Mouse (Mus musculus): ENCODE measurements at regions not wholly inside any gene's neighbourhood (a gene's known extent, or its start where the extent isn't known, plus 50 kb on each side); places are given as distances from the start of the nearest gene placed in this dataset.
A peak's percentile ranks its signal among the peaks of the same experiment; 100 is the strongest.

DNA sequence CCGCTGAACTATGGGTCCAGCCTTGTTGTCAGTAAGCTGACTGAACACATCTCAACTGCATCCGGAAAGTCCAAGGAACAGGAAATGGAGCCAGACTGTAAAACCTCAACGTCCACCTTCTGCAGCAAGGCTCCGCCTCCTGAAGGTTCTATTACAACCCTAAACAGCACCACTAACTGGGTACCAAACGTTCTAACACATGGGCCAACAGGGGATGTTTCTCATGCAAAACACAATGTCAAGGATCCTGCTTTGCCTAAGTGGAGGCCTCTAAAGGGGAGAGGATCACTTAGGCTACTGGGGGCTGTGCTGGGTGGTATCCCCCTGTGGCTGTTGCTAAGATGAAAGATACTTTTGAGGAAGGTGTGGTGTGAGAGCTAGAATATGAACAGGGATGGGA is 51.0 kb upstream of the Stt3b start:
- WGBS = 47% methylated on average over 5 of the region's 5 CpGs
- ATAC-seq (ENCODE audit: low FRiP score, low TSS enrichment) = no peak
- Histone ChIP-seq H3K4me3 (ENCODE audit: low read length) (no peak overlapping the region), H3K4me2 (replicated peaks; ENCODE audit: low read depth, low read length) (no peak overlapping the region), H3K36me3 (ENCODE audit: insufficient read depth, low read length) (no peaks in the 10 kb centered on the region), H3K9ac (replicated peaks; ENCODE audit: low read length) (no peak overlapping the region), H3K9me3 (ENCODE audit: low read length) (0 out of 2 replicates have a peak, but pooled peaks cover 4% of the 10 kb centered on the region), H3K4me1 (ENCODE audit: insufficient read depth, low read length) (peaks cover 7% of the 10 kb centered on the region), H3K27me3 (ENCODE audit: insufficient read depth, low read length) (no peaks in the 10 kb centered on the region), H3K27ac (ENCODE audit: low read length) (no peak overlapping the region)

DNA sequence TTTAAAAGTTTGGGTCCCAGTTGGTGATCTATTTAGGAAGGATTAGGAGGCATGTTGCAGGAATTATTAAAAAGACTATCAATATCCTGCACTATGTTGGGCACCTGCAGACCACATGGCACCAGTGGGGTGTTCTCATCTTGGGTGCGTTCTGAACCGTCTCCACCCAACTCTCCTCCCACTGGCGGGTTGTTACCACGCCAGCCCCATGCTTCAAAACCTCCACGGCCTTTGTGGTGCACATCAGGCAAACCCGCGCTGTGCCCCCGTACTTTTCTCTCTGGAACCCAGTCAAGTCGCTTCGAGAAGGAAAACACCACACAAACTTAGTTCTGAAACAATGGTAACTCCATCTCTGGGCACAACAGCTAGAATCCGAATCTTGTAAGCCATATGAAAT is 51.7 kb upstream of the Stt3b start:
- H3K36me3 ChIP-seq (ENCODE audit: insufficient read depth, low read length) = no peaks in the 10 kb centered on the region
- no peak overlapping the region for H3K4me2 ChIP-seq (replicated peaks; ENCODE audit: low read depth, low read length)
- H3K27ac ChIP-seq (ENCODE audit: low read length) = no peak overlapping the region
- no peak overlapping the region for H3K9ac ChIP-seq (replicated peaks; ENCODE audit: low read length)
- H3K4me3 ChIP-seq (ENCODE audit: low read length) = no peak overlapping the region
- 0 out of 2 replicates have a peak, but pooled peaks cover 4% of the 10 kb centered on the region for H3K9me3 ChIP-seq (ENCODE audit: low read length)
- H3K4me1 ChIP-seq (ENCODE audit: insufficient read depth, low read length) = peaks cover under 1% of the 10 kb centered on the region; the same call in 1 of the 2 replicates
- WGBS = 93% methylated on average over 11 of the region's 11 CpGs
- H3K27me3 ChIP-seq (ENCODE audit: insufficient read depth, low read length) = no peaks in the 10 kb centered on the region
- ATAC-seq (ENCODE audit: low FRiP score, low TSS enrichment) = no peak

DNA sequence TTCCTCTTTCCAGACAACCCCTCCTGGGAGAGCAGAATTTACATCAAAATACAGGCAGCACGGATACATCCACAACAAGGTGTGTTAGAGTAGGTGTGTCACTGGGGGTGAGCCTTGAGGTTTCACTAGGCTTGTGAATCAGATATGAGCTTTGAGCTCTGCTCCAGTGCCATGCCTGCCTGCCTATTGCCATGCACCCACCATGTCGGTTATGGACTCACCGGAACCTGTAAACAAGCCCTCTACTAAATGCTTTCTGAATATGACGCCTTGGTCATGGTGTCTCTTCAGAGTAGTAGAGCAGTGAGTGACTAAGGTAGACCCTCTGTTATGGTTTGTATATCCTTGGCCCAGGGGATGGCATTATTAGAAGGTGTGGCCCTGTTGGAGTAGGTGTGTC is 52.3 kb upstream of the Stt3b start:
- 0 out of 2 replicates have a peak, but pooled peaks cover 4% of the 10 kb centered on the region for H3K9me3 ChIP-seq (ENCODE audit: low read length)
- H3K9ac ChIP-seq (replicated peaks; ENCODE audit: low read length) = no peak overlapping the region
- 86% methylated on average over 4 of the region's 4 CpGs for WGBS

DNA sequence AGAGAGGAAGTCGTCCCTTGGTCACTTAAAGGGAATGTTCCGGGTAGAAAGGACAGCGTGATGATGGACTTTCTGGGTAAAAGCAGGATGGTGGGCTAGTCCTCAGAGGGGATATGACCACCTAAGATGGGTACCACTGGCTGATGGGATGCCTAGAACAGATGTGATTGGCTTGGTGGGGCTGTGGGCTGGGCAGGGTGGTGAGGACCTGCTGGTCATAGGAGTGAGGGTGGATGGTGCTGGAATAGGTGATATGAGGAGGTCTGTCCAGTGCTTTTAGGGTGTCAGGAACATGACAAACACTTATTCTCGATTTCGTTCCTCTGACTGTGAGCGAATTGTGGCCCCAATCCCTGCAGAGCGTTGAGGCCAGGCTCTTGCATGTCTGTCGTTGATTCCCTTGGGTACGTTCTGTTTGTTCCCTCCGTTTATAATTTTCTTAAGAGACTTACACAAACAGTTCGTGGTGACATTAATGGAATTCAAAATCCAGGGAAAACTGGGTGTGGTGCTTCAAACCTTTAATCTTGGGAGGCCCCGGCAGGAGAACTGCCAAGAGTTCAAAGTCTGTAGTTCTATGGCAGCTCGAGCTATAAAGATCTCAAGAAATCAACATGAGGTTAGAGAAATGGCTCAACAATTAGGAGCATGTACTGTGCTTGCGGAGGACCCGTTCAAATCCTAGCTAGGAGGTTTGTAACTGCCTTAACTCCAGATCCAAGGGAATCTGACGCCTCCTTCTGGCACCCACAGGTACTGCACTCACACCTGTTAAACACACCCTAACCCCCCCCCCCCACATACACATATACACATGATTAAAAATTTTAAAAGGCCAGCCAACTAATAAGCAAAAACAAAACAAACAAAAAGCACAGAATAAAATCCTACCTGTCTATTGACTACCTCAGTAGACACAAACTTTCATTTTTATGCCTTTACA is 55.0 kb upstream of the Stt3b start:
- no peak overlapping the region for H3K4me3 ChIP-seq (ENCODE audit: low read length)
- H3K27me3 ChIP-seq (ENCODE audit: insufficient read depth, low read length) = no peaks in the 10 kb centered on the region
- H3K9me3 ChIP-seq (ENCODE audit: low read length) = 0 out of 2 replicates have a peak, but pooled peaks cover 4% of the 10 kb centered on the region
- WGBS = 88% methylated on average over 16 of the region's 16 CpGs
- H3K27ac ChIP-seq (ENCODE audit: low read length) = no peak overlapping the region
- H3K4me2 ChIP-seq (replicated peaks; ENCODE audit: low read depth, low read length) = no peak overlapping the region
- H3K9ac ChIP-seq (replicated peaks; ENCODE audit: low read length) = no peak overlapping the region
- H3K4me1 ChIP-seq (ENCODE audit: insufficient read depth, low read length) = no peaks in the 10 kb centered on the region
- H3K36me3 ChIP-seq (ENCODE audit: insufficient read depth, low read length) = no peaks in the 10 kb centered on the region
- ATAC-seq (ENCODE audit: low FRiP score, low TSS enrichment) = no peak

More for the DNA sequence above, 52.3 kb upstream of the Stt3b start:
- no peaks in the 10 kb centered on the region for H3K36me3 ChIP-seq (ENCODE audit: insufficient read depth, low read length)
- no peaks in the 10 kb centered on the region for H3K4me1 ChIP-seq (ENCODE audit: insufficient read depth, low read length)
- no peak overlapping the region for H3K27ac ChIP-seq (ENCODE audit: low read length)
- ATAC-seq (ENCODE audit: low FRiP score, low TSS enrichment) = no peak
- no peak overlapping the region for H3K4me3 ChIP-seq (ENCODE audit: low read length)
- no peak overlapping the region for H3K4me2 ChIP-seq (replicated peaks; ENCODE audit: low read depth, low read length)
- no peaks in the 10 kb centered on the region for H3K27me3 ChIP-seq (ENCODE audit: insufficient read depth, low read length)

DNA sequence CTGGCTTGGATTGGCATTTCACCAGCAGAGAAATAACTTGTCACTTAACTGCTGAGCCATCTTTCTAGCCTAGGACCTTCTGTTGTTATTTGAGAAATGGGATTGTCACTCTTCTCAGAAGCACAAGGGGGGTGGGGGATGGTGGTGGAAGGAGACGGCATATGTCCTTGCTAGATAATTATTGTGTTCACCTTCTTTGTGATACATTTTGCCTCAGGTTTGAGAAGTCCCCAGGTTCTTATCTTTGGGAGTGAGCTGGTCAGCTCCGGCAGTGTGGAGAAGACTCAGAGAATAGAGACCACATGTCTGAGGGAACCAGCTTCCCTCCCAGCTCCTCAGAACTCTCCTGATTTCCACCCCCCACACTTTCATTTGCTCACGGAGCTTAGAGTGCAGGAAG is 57.6 kb upstream of the Stt3b start:
- H3K27me3 ChIP-seq (ENCODE audit: insufficient read depth, low read length) = no peaks in the 10 kb centered on the region
- H3K4me1 ChIP-seq (ENCODE audit: insufficient read depth, low read length) = no peaks in the 10 kb centered on the region
- H3K4me3 ChIP-seq (ENCODE audit: low read length) = no peak overlapping the region
- no peak overlapping the region for H3K4me2 ChIP-seq (replicated peaks; ENCODE audit: low read depth, low read length)
- no peak overlapping the region for H3K9ac ChIP-seq (replicated peaks; ENCODE audit: low read length)
- WGBS = 70% methylated on average over 3 of the region's 3 CpGs
- H3K27ac ChIP-seq (ENCODE audit: low read length) = no peak overlapping the region
- H3K9me3 ChIP-seq (ENCODE audit: low read length) = 0 out of 2 replicates have a peak, but pooled peaks cover 4% of the 10 kb centered on the region
- no peak for ATAC-seq (ENCODE audit: low FRiP score, low TSS enrichment)
- no peaks in the 10 kb centered on the region for H3K36me3 ChIP-seq (ENCODE audit: insufficient read depth, low read length)

DNA sequence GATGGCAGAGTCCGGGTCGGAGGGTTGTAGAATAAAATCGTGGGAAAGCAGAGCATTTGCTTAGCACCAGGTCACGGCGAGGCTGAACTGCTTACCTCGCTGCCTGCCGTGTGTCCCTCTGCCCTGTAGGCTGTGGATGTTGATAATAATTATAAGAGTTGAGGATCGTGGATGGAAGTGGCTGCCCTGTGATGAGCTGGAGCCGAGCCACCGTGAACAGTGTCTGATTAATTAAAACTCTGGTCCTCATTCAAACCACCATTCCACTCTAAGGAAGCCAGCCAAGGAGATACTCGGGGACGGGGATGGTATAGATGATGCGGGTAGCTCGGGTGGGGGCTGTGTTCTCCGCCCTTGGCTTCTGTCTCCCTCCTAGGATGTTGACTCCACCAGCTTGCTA is 70.1 kb upstream of the Stt3b start:
- Histone ChIP-seq H3K4me3 (ENCODE audit: low read length) (no peak overlapping the region), H3K9me3 (ENCODE audit: low read length) (peaks cover 3% of the 10 kb centered on the region; the same call in 1 of the 2 replicates), H3K4me2 (replicated peaks; ENCODE audit: low read depth, low read length) (no peak overlapping the region), H3K9ac (replicated peaks; ENCODE audit: low read length) (no peak overlapping the region), H3K27ac (ENCODE audit: low read length) (no peak overlapping the region), H3K36me3 (ENCODE audit: insufficient read depth, low read length) (no peaks in the 10 kb centered on the region), H3K27me3 (ENCODE audit: insufficient read depth, low read length) (no peaks in the 10 kb centered on the region), H3K4me1 (ENCODE audit: insufficient read depth, low read length) (peaks cover 19% of the 10 kb centered on the region)
- WGBS = 71% methylated on average over 15 of the region's 15 CpGs
- no peak for ATAC-seq (ENCODE audit: low FRiP score, low TSS enrichment)

DNA sequence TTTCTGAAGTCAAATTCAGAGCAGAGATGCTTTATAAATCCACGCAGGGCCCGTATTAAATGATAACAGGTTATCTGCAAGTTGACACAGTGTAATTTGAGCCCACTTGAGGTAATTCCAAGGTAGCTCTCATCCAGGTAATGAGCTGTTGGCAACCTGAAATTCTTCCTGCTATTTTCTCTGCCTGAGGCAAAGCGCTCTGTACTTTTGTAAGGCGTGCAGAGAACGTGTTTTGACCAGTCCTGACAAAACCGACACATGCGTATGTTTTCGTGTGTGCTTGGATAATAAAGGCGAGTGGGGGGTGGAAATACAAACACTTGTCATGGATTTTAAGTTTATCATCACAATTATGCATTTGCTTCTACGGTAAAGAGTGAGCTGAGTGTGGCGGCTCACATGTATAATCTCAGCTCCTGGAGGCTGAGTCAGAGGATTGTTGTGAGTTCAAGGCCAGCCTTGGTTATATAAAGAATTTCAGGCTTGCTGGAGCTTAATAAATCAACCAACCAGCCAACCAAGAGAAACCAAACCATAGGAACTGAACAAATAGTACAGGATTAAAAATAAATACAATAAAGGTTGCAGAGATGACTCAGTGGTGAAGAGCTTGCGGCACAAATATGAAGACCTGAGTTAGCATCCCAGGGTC is 72.7 kb upstream of the Stt3b start:
- no peak overlapping the region for H3K4me3 ChIP-seq (ENCODE audit: low read length)
- H3K4me2 ChIP-seq (replicated peaks; ENCODE audit: low read depth, low read length) = no peak overlapping the region
- WGBS = 80% methylated on average over 12 of the region's 12 CpGs
- no peaks in the 10 kb centered on the region for H3K36me3 ChIP-seq (ENCODE audit: insufficient read depth, low read length)
- no peaks in the 10 kb centered on the region for H3K27me3 ChIP-seq (ENCODE audit: insufficient read depth, low read length)
- H3K4me1 ChIP-seq (ENCODE audit: insufficient read depth, low read length) = peaks cover 23% of the 10 kb centered on the region
- no peak overlapping the region for H3K9ac ChIP-seq (replicated peaks; ENCODE audit: low read length)
- H3K9me3 ChIP-seq (ENCODE audit: low read length) = peaks cover 3% of the 10 kb centered on the region; the same call in 1 of the 2 replicates
- H3K27ac ChIP-seq (ENCODE audit: low read length) = no peak overlapping the region
- no peak for ATAC-seq (ENCODE audit: low FRiP score, low TSS enrichment)

DNA sequence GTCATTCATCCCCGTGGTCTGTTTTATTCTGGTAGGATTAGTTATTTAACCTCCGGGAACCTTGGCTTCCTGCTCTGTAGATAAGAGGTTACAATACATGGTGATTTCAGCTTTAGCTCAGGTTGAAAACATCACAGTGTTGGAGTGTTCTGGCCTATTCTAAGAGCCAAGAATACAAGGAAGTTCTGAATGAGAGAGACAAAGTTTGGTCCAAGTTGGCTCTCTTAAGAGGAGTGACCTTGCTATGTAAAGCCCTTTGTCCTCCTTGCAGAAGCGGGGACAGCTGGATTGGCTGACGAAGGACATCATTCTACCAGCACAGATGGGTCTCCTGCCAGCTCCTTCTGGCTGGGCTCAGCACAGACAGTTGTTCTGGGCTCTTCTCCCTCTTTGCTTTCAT is 73.7 kb upstream of the Stt3b start:
- Histone ChIP-seq H3K9me3 (ENCODE audit: low read length) (0 out of 2 replicates have a peak, but pooled peaks cover under 1% of the 10 kb centered on the region), H3K27ac (ENCODE audit: low read length) (peak overlapping the region; percentile 38; the same call in 1 of the 2 replicates), H3K9ac (replicated peaks; ENCODE audit: low read length) (no peak overlapping the region), H3K4me3 (ENCODE audit: low read length) (no peak overlapping the region), H3K4me2 (replicated peaks; ENCODE audit: low read depth, low read length) (no peak overlapping the region), H3K4me1 (ENCODE audit: insufficient read depth, low read length) (peaks cover 23% of the 10 kb centered on the region), H3K27me3 (ENCODE audit: insufficient read depth, low read length) (no peaks in the 10 kb centered on the region), H3K36me3 (ENCODE audit: insufficient read depth, low read length) (no peaks in the 10 kb centered on the region)
- 44% methylated on average over 4 of the region's 4 CpGs for WGBS
- peak; percentile 31; the same call in 1 of the 2 replicates for ATAC-seq (ENCODE audit: low FRiP score, low TSS enrichment)

DNA sequence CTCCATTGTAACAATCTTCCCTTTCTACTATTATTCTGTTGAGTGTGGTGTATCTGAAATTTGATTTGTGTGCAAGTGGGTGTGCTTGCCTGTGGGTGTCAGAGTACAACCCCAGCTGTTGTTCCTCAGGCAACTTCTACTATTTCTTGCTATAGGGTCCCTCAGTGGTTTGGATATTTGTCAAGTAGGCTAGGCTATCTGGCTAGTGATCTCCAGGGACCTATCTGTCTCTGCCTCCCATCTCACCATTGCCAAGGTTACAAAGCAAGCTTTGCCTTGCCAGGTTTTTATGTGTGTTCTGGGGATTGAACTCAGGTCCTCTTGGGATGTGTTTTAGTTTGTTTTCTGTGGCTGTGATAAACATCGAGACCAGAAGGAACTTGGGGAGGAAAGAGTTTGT is 74.1 kb upstream of the Stt3b start:
- H3K4me3 ChIP-seq (ENCODE audit: low read length) = no peak overlapping the region
- H3K27me3 ChIP-seq (ENCODE audit: insufficient read depth, low read length) = no peaks in the 10 kb centered on the region
- peak overlapping the region; percentile 38; the same call in 1 of the 2 replicates for H3K27ac ChIP-seq (ENCODE audit: low read length)
- no peak overlapping the region for H3K9ac ChIP-seq (replicated peaks; ENCODE audit: low read length)
- H3K36me3 ChIP-seq (ENCODE audit: insufficient read depth, low read length) = no peaks in the 10 kb centered on the region
- WGBS = 54% methylated on average over 1 of the region's 1 CpGs
- peaks cover 23% of the 10 kb centered on the region for H3K4me1 ChIP-seq (ENCODE audit: insufficient read depth, low read length)
- no peaks in the 10 kb centered on the region for H3K9me3 ChIP-seq (ENCODE audit: low read length)
- ATAC-seq (ENCODE audit: low FRiP score, low TSS enrichment) = peak; percentile 69; the same call in 1 of the 2 replicates
- no peak overlapping the region for H3K4me2 ChIP-seq (replicated peaks; ENCODE audit: low read depth, low read length)

Measured in kidney, embryonic 16.5 days (tissue).